Mouse (Mus musculus) embryonic facial prominence, embryonic 14.5 days (tissue): Measurements from ENCODE around the gene Fchsd2. TPM values are rescaled to one million over a fixed set of nuclear protein-coding genes. Genes with fewer than 3 reads are reported as not detected.

Source experiments
- ATAC-seq: fragments of 200-750 bp; cut with Nextera tagmentation; 2 replicates; pipeline ENCODE4 v1.8.0; 2017; ENCODE audit warnings: low read depth, moderate number of reproducible peaks, moderate TSS enrichment
- DNase-seq: peaks from one replicate; pipeline ENCODE4 v3.0.0-alpha.2; 2015; ENCODE audit warnings: low spot score
- H3K27ac ChIP-seq: fragments of 300-500 bp; sonication (generic); replicated peaks from 2 replicates; pipeline ENCODE4 v1.5.1; 2014; ENCODE audit warnings: low read depth, mild to moderate bottlenecking, low read length, moderate library complexity
- H3K27me3 ChIP-seq: fragments of 300-500 bp; sonication (generic); replicated peaks from 2 replicates; pipeline ENCODE4 v1.6.1; 2014; ENCODE audit warnings: low read length; ENCODE audit not compliant: control insufficient read depth, insufficient read depth
- H3K36me3 ChIP-seq: fragments of 300-500 bp; sonication (generic); 2 replicates; pipeline ENCODE4 v1.6.1; 2014; ENCODE audit warnings: low read length, mixed read lengths; ENCODE audit not compliant: control insufficient read depth, insufficient read depth
- H3K4me1 ChIP-seq: fragments of 300-500 bp; sonication (generic); 2 replicates; pipeline ENCODE4 v1.6.1; 2014; ENCODE audit warnings: antibody characterized with exemption, low read length; ENCODE audit not compliant: control insufficient read depth, insufficient read depth
- H3K4me2 ChIP-seq: fragments of 300-500 bp; sonication (generic); 2 replicates; pipeline ENCODE4 v1.6.1; 2014; ENCODE audit warnings: low read depth, mild to moderate bottlenecking, low read length, moderate library complexity, mixed read lengths
- H3K4me3 ChIP-seq: fragments of 300-500 bp; sonication (generic); 2 replicates; pipeline ENCODE4 v1.5.1; 2014; ENCODE audit warnings: low read depth, mild to moderate bottlenecking, low read length
- H3K9ac ChIP-seq: fragments of 300-500 bp; sonication (generic); 2 replicates; pipeline ENCODE4 v1.6.1; 2014; ENCODE audit warnings: low read depth, mild to moderate bottlenecking, low read length, moderate library complexity, mixed read lengths
- H3K9me3 ChIP-seq: fragments of 300-500 bp; sonication (generic); 2 replicates; pipeline ENCODE4 v1.6.1; 2016; ENCODE audit warnings: low read length; ENCODE audit not compliant: control insufficient read depth
- WGBS: fragments of 180-500 bp; shearing (Covaris S2); extraction: QIAGEN DNeasy Blood & Tissue Kit; methylation state at CpG from one replicate; pipeline ENCODE4 v1.1.7; 2014; 5-methylcytosine and 5-hydroxymethylcytosine counted together
- polyA plus RNA-seq: library from polyadenylated mRNA; unstranded; fragments of >200 nt; fragmentation: Nextera tagmentation; extraction: Ambion mirVana; gene quantifications from 2 replicates; pipeline ENCODE4 v1.2.1, GENCODE M21; 2014

Gene Fchsd2
- polyA plus RNA-seq, 1 experiment from 2014 or later: 20.7 TPM

GRCm38 (mm10) chr7:101163878-101164277, 71.2 kb downstream of the Fchsd2 start:
- no peak for DNase-seq
- no peak for ATAC-seq
- no peaks in the 10 kb centered on the region for H3K4me1 ChIP-seq
- H3K27ac ChIP-seq: no peak overlapping the region
- 79% methylated on average over 4 of the region's 4 CpGs for WGBS
- H3K9me3 ChIP-seq: no peaks in the 10 kb centered on the region
- no peaks in the 10 kb centered on the region for H3K36me3 ChIP-seq
- no peak overlapping the region for H3K9ac ChIP-seq
- no peaks in the 10 kb centered on the region for H3K27me3 ChIP-seq
- no peak overlapping the region for H3K4me3 ChIP-seq
- H3K4me2 ChIP-seq: no peak overlapping the region

GRCm38 (mm10) chr7:101166568-101166967, 73.9 kb downstream of the Fchsd2 start:
- Histone ChIP-seq H3K9me3 (no peaks in the 10 kb centered on the region), H3K9ac (no peak overlapping the region), H3K36me3 (no peaks in the 10 kb centered on the region), H3K27ac (no peak overlapping the region), H3K4me1 (no peaks in the 10 kb centered on the region), H3K27me3 (no peaks in the 10 kb centered on the region), H3K4me2 (no peak overlapping the region), H3K4me3 (no peak overlapping the region)
- no peak for DNase-seq
- no peak for ATAC-seq
- WGBS: 38% methylated on average over 2 of the region's 2 CpGs

GRCm38 (mm10) chr7:101170482-101170881, 77.8 kb downstream of the Fchsd2 start:
- no peak overlapping the region for H3K27ac ChIP-seq
- no peak overlapping the region for H3K4me3 ChIP-seq
- no peaks in the 10 kb centered on the region for H3K27me3 ChIP-seq
- WGBS: 42% methylated on average over 3 of the region's 3 CpGs
- no peak for ATAC-seq
- no peak overlapping the region for H3K4me2 ChIP-seq
- DNase-seq: peak; percentile 14
- H3K9ac ChIP-seq: no peak overlapping the region
- no peaks in the 10 kb centered on the region for H3K9me3 ChIP-seq
- H3K36me3 ChIP-seq: no peaks in the 10 kb centered on the region
- H3K4me1 ChIP-seq: no peaks in the 10 kb centered on the region

GRCm38 (mm10) chr7:101171002-101171401, 78.3 kb downstream of the Fchsd2 start:
- WGBS: 87% methylated on average over 1 of the region's 1 CpGs
- H3K4me2 ChIP-seq: no peak overlapping the region
- no peaks in the 10 kb centered on the region for H3K27me3 ChIP-seq
- no peak overlapping the region for H3K4me3 ChIP-seq
- H3K9me3 ChIP-seq: no peaks in the 10 kb centered on the region
- ATAC-seq (no peak), DNase-seq (no peak)
- no peaks in the 10 kb centered on the region for H3K36me3 ChIP-seq
- H3K27ac ChIP-seq: no peak overlapping the region
- H3K9ac ChIP-seq: no peak overlapping the region
- no peaks in the 10 kb centered on the region for H3K4me1 ChIP-seq

GRCm38 (mm10) chr7:101173331-101173730, 80.7 kb downstream of the Fchsd2 start:
- no peak overlapping the region for H3K27ac ChIP-seq
- 80% methylated on average over 3 of the region's 3 CpGs for WGBS
- 0 out of 2 replicates have a peak, but pooled peaks cover under 1% of the 10 kb centered on the region for H3K4me1 ChIP-seq
- ATAC-seq: no peak
- no peak overlapping the region for H3K9ac ChIP-seq
- H3K4me2 ChIP-seq: no peak overlapping the region
- H3K9me3 ChIP-seq: no peaks in the 10 kb centered on the region
- H3K4me3 ChIP-seq: no peak overlapping the region
- DNase-seq: no peak
- no peaks in the 10 kb centered on the region for H3K27me3 ChIP-seq
- H3K36me3 ChIP-seq: no peaks in the 10 kb centered on the region

- DNase-seq (peak; percentile 15), ATAC-seq (no peak)
- H3K27me3 ChIP-seq: no peaks in the 10 kb centered on the region
- WGBS: 75% methylated on average over 2 of the region's 2 CpGs
- no peaks in the 10 kb centered on the region for H3K9me3 ChIP-seq
- H3K4me2 ChIP-seq: no peak overlapping the region
- H3K9ac ChIP-seq: no peak overlapping the region
- no peaks in the 10 kb centered on the region for H3K36me3 ChIP-seq
- H3K27ac ChIP-seq: no peak overlapping the region
- H3K4me1 ChIP-seq: 0 out of 2 replicates have a peak, but pooled peaks cover 4% of the 10 kb centered on the region
- no peak overlapping the region for H3K4me3 ChIP-seq
These were observed 86.1 kb downstream of the Fchsd2 start for GRCm38 (mm10) chr7:101178751-101179150.

- no peak overlapping the region for H3K27ac ChIP-seq
- H3K36me3 ChIP-seq: peaks cover 24% of the 10 kb centered on the region
- no peak overlapping the region for H3K9ac ChIP-seq
- H3K9me3 ChIP-seq: no peaks in the 10 kb centered on the region
- ATAC-seq (no peak), DNase-seq (peak; percentile 9)
- H3K4me3 ChIP-seq: no peak overlapping the region
- no peaks in the 10 kb centered on the region for H3K4me1 ChIP-seq
- WGBS: 83% methylated on average over 3 of the region's 3 CpGs
- H3K4me2 ChIP-seq: no peak overlapping the region
- H3K27me3 ChIP-seq: no peaks in the 10 kb centered on the region
These were observed 98.8 kb downstream of the Fchsd2 start for GRCm38 (mm10) chr7:101191326-101191969.

- Histone ChIP-seq H3K9ac (no peak overlapping the region), H3K27me3 (no peaks in the 10 kb centered on the region), H3K4me3 (no peak overlapping the region), H3K9me3 (no peaks in the 10 kb centered on the region), H3K27ac (no peak overlapping the region), H3K4me1 (no peaks in the 10 kb centered on the region), H3K36me3 (peaks cover 15% of the 10 kb centered on the region; the same call in 1 of the 2 replicates), H3K4me2 (no peak overlapping the region)
- 89% methylated on average over 1 of the region's 1 CpGs for WGBS
- DNase-seq (no peak), ATAC-seq (no peak)
These were observed 118.2 kb downstream of the Fchsd2 start for GRCm38 (mm10) chr7:101210826-101211225.
